Mouse (Mus musculus) embryo, embryonic 11 days (tissue): ENCODE data around the gene Vmn2r50.
"Not testable (repeated sequence)": the region's sequence is repeated elsewhere in the genome, so short reads cannot be mapped to it uniquely, and the experiment has no call there.

Experiments used
- DNase-seq: peaks from one replicate; pipeline ENCODE4 v3.0.0-alpha.2; 2015

Gene Vmn2r50

DNA sequence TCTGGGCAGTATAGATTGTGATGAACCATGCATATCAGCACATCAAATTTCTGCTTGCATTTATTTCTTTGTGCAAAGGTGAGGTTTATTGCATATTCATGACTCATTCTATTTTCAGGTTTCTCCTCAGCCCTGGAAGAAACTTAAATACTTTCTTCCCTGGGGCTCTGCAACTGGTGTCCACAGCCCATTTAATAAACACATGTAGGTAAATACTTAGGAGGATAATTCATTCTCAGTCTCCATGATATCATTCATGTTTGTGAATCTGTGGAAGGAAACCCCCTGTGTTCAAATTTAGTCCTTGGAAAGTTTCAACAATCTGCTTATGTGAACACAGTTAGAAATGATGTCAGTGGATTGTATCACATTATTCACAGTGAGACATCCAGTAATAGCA is at the start of gene Vmn2r50:
Gene Vmn2r50, minus strand, starts transcription at position 101 of the 400 bp plus-strand sequence.
- DNase-seq: not testable (repeated sequence)

GRCm38 (mm10) chr7:9992157-9992556 is 60.9 kb downstream of the Vmn2r50 start, which contains the start of gene Vmn2r49:
TSS of gene Vmn2r49 (minus strand) at chr7:9992257.
- DNase-seq: not testable (repeated sequence)
